Mouse (Mus musculus): Measurements from ENCODE around the gene Akt1. TPM values are rescaled to one million over a fixed set of nuclear protein-coding genes. Genes with fewer than 3 reads are reported as not detected.

Gene Akt1
- polyA plus RNA-seq, 1 experiment from 2014 or later: 55.6 TPM

- Histone ChIP-seq H3K36me3 (ENCODE audit: control insufficient read depth, insufficient read depth, low read length) (peaks cover 20% of the 10 kb centered on the region), H3K27ac (ENCODE audit: low read depth, low read length) (peak overlapping the region; percentile 84)
Observed at GRCm38 (mm10) chr12:112664656-112665055, 10.0 kb downstream of the Akt1 start.

GRCm38 (mm10) chr12:112664124-112664523 lies 10.6 kb downstream of the Akt1 start:
- peak overlapping the region; percentile 26; the same call in 1 of the 2 replicates for H3K4me2 ChIP-seq (ENCODE audit: low read length)
- H3K36me3 ChIP-seq (ENCODE audit: control insufficient read depth, insufficient read depth, low read length): peaks cover 18% of the 10 kb centered on the region
- H3K4me3 ChIP-seq (ENCODE audit: low read length): no peak overlapping the region
- no peaks in the 10 kb centered on the region for H3K27me3 ChIP-seq (replicated peaks; ENCODE audit: control insufficient read depth, insufficient read depth, low read length)
- peaks cover 70% of the 10 kb centered on the region for H3K4me1 ChIP-seq (ENCODE audit: control insufficient read depth, insufficient read depth, low read depth, low read length)
- 13% methylated on average over 2 of the region's 2 CpGs for WGBS
- peak; percentile 57 for ATAC-seq
- H3K27ac ChIP-seq (ENCODE audit: low read depth, low read length): peak overlapping the region; percentile 84
- peak overlapping the region; percentile 41 for H3K9ac ChIP-seq (ENCODE audit: low read depth, low read length)
- H3K9me3 ChIP-seq (ENCODE audit: control insufficient read depth, low read length): no peaks in the 10 kb centered on the region

More at GRCm38 (mm10) chr12:112664656-112665055, 10.0 kb downstream of the Akt1 start:
- H3K4me2 ChIP-seq (ENCODE audit: low read length): 0 out of 2 replicates have a peak overlapping the region, but pooled peaks have one; percentile 11
- no peaks in the 10 kb centered on the region for H3K9me3 ChIP-seq (ENCODE audit: control insufficient read depth, low read length)
- H3K27me3 ChIP-seq (replicated peaks; ENCODE audit: control insufficient read depth, insufficient read depth, low read length): no peaks in the 10 kb centered on the region
- H3K4me1 ChIP-seq (ENCODE audit: control insufficient read depth, insufficient read depth, low read depth, low read length): peaks cover 69% of the 10 kb centered on the region
- no peak for ATAC-seq
- H3K9ac ChIP-seq (ENCODE audit: low read depth, low read length): no peak overlapping the region
- 31% methylated on average over 5 of the region's 5 CpGs for WGBS
- H3K4me3 ChIP-seq (ENCODE audit: low read length): no peak overlapping the region

- H3K4me1 ChIP-seq (ENCODE audit: control insufficient read depth, insufficient read depth, low read depth, low read length): peaks cover 71% of the 10 kb centered on the region
- H3K27me3 ChIP-seq (replicated peaks; ENCODE audit: control insufficient read depth, insufficient read depth, low read length): no peaks in the 10 kb centered on the region
- H3K36me3 ChIP-seq (ENCODE audit: control insufficient read depth, insufficient read depth, low read length): peaks cover 18% of the 10 kb centered on the region
- peak overlapping the region; percentile 26 for H3K4me2 ChIP-seq (ENCODE audit: low read length)
- H3K27ac ChIP-seq (ENCODE audit: low read depth, low read length): peak overlapping the region; percentile 84
- no peaks in the 10 kb centered on the region for H3K9me3 ChIP-seq (ENCODE audit: control insufficient read depth, low read length)
- ATAC-seq: peak; percentile 10; the same call in 1 of the 2 replicates
- 36% methylated on average over 12 of the region's 12 CpGs for WGBS
- no peak overlapping the region for H3K4me3 ChIP-seq (ENCODE audit: low read length)
- H3K9ac ChIP-seq (ENCODE audit: low read depth, low read length): peak overlapping the region; percentile 41
Observed at GRCm38 (mm10) chr12:112663716-112664115, 11.0 kb downstream of the Akt1 start.

GRCm38 (mm10) chr12:112663303-112663702 lies 11.4 kb downstream of the Akt1 start:
- peaks cover 71% of the 10 kb centered on the region for H3K4me1 ChIP-seq (ENCODE audit: control insufficient read depth, insufficient read depth, low read depth, low read length)

GRCm38 (mm10) chr12:112661851-112662250 lies 12.8 kb downstream of the Akt1 start:
- Histone ChIP-seq H3K4me3 (ENCODE audit: low read length) (no peak overlapping the region), H3K36me3 (ENCODE audit: control insufficient read depth, insufficient read depth, low read length) (peaks cover 23% of the 10 kb centered on the region), H3K4me1 (ENCODE audit: control insufficient read depth, insufficient read depth, low read depth, low read length) (peaks cover 63% of the 10 kb centered on the region), H3K9ac (ENCODE audit: low read depth, low read length) (no peak overlapping the region; the same call in 1 of the 2 replicates), H3K4me2 (ENCODE audit: low read length) (no peak overlapping the region), H3K9me3 (ENCODE audit: control insufficient read depth, low read length) (no peaks in the 10 kb centered on the region), H3K27ac (ENCODE audit: low read depth, low read length) (peak overlapping the region; percentile 46), H3K27me3 (replicated peaks; ENCODE audit: control insufficient read depth, insufficient read depth, low read length) (no peaks in the 10 kb centered on the region)
- WGBS: 74% methylated on average over 9 of the region's 9 CpGs
- ATAC-seq: no peak

More at GRCm38 (mm10) chr12:112663303-112663702, 11.4 kb downstream of the Akt1 start:
- Histone ChIP-seq H3K4me2 (ENCODE audit: low read length) (peak overlapping the region; percentile 26), H3K9ac (ENCODE audit: low read depth, low read length) (peak overlapping the region; percentile 41), H3K27me3 (replicated peaks; ENCODE audit: control insufficient read depth, insufficient read depth, low read length) (no peaks in the 10 kb centered on the region), H3K36me3 (ENCODE audit: control insufficient read depth, insufficient read depth, low read length) (peaks cover 18% of the 10 kb centered on the region), H3K27ac (ENCODE audit: low read depth, low read length) (peak overlapping the region; percentile 84), H3K4me3 (ENCODE audit: low read length) (no peak overlapping the region), H3K9me3 (ENCODE audit: control insufficient read depth, low read length) (no peaks in the 10 kb centered on the region)
- 50% methylated on average over 11 of the region's 11 CpGs for WGBS
- no peak for ATAC-seq

- Histone ChIP-seq H3K9me3 (ENCODE audit: control insufficient read depth, low read length) (no peaks in the 10 kb centered on the region), H3K4me3 (ENCODE audit: low read length) (no peak overlapping the region), H3K4me2 (ENCODE audit: low read length) (no peak overlapping the region), H3K27me3 (replicated peaks; ENCODE audit: control insufficient read depth, insufficient read depth, low read length) (no peaks in the 10 kb centered on the region), H3K36me3 (ENCODE audit: control insufficient read depth, insufficient read depth, low read length) (peaks cover 28% of the 10 kb centered on the region), H3K9ac (ENCODE audit: low read depth, low read length) (0 out of 2 replicates have a peak overlapping the region, but pooled peaks have one; percentile 1), H3K27ac (ENCODE audit: low read depth, low read length) (peak overlapping the region; percentile 26; the same call in 1 of the 2 replicates), H3K4me1 (ENCODE audit: control insufficient read depth, insufficient read depth, low read depth, low read length) (peaks cover 57% of the 10 kb centered on the region)
- 73% methylated on average over 3 of the region's 3 CpGs for WGBS
- ATAC-seq: no peak
Observed at GRCm38 (mm10) chr12:112661327-112661605, 13.4 kb downstream of the Akt1 start.

GRCm38 (mm10) chr12:112660576-112661326 lies 13.9 kb downstream of the Akt1 start:
- 19% methylated on average over 5 of the region's 5 CpGs for WGBS
- peaks cover 52% of the 10 kb centered on the region for H3K4me1 ChIP-seq (ENCODE audit: control insufficient read depth, insufficient read depth, low read depth, low read length)

GRCm38 (mm10) chr12:112659109-112659508 lies 15.6 kb downstream of the Akt1 start:
- Histone ChIP-seq H3K4me2 (ENCODE audit: low read length) (no peak overlapping the region), H3K4me1 (ENCODE audit: control insufficient read depth, insufficient read depth, low read depth, low read length) (peaks cover 36% of the 10 kb centered on the region), H3K4me3 (ENCODE audit: low read length) (no peak overlapping the region), H3K27me3 (replicated peaks; ENCODE audit: control insufficient read depth, insufficient read depth, low read length) (no peaks in the 10 kb centered on the region), H3K36me3 (ENCODE audit: control insufficient read depth, insufficient read depth, low read length) (peaks cover 45% of the 10 kb centered on the region), H3K9ac (ENCODE audit: low read depth, low read length) (no peak overlapping the region), H3K9me3 (ENCODE audit: control insufficient read depth, low read length) (no peaks in the 10 kb centered on the region), H3K27ac (ENCODE audit: low read depth, low read length) (no peak overlapping the region)
- WGBS: 70% methylated on average over 5 of the region's 6 CpGs
- ATAC-seq: no peak

More at GRCm38 (mm10) chr12:112660576-112661326, 13.9 kb downstream of the Akt1 start:
- no peaks in the 10 kb centered on the region for H3K9me3 ChIP-seq (ENCODE audit: control insufficient read depth, low read length)
- H3K9ac ChIP-seq (ENCODE audit: low read depth, low read length): 0 out of 2 replicates have a peak overlapping the region, but pooled peaks have one; percentile 1
- H3K4me2 ChIP-seq (ENCODE audit: low read length): 0 out of 2 replicates have a peak overlapping the region, but pooled peaks have one; percentile 1
- peaks cover 33% of the 10 kb centered on the region for H3K36me3 ChIP-seq (ENCODE audit: control insufficient read depth, insufficient read depth, low read length)
- ATAC-seq: peak; percentile 43
- H3K27ac ChIP-seq (ENCODE audit: low read depth, low read length): peak overlapping the region; percentile 44; the same call in 1 of the 2 replicates
- no peaks in the 10 kb centered on the region for H3K27me3 ChIP-seq (replicated peaks; ENCODE audit: control insufficient read depth, insufficient read depth, low read length)
- H3K4me3 ChIP-seq (ENCODE audit: low read length): no peak overlapping the region

GRCm38 (mm10) chr12:112658619-112659018 lies 16.1 kb downstream of the Akt1 start:
- no peak for ATAC-seq
- Histone ChIP-seq H3K27ac (ENCODE audit: low read depth, low read length) (no peak overlapping the region), H3K4me1 (ENCODE audit: control insufficient read depth, insufficient read depth, low read depth, low read length) (peaks cover 31% of the 10 kb centered on the region), H3K4me3 (ENCODE audit: low read length) (no peak overlapping the region), H3K27me3 (replicated peaks; ENCODE audit: control insufficient read depth, insufficient read depth, low read length) (no peaks in the 10 kb centered on the region), H3K4me2 (ENCODE audit: low read length) (no peak overlapping the region), H3K9me3 (ENCODE audit: control insufficient read depth, low read length) (no peaks in the 10 kb centered on the region), H3K36me3 (ENCODE audit: control insufficient read depth, insufficient read depth, low read length) (peaks cover 49% of the 10 kb centered on the region), H3K9ac (ENCODE audit: low read depth, low read length) (no peak overlapping the region; the same call in 1 of the 2 replicates)
- WGBS: 83% methylated on average over 7 of the region's 7 CpGs

Data from hindbrain, embryonic 16.5 days (tissue).